In genomic region chr5:63951421-63951911, GRCm38 (mm10) we compare ENCODE assay signal across 8 mouse cellular contexts. TPM values are rescaled to one million over a fixed set of nuclear protein-coding genes. Genes with fewer than 3 reads are reported as not detected.
DNase-seq lines count a peak whose midpoint lies in the region; ATAC-seq and TF ChIP-seq lines count a peak whose summit lies in the region.

No protein-coding gene starts in this region.

- H3K9me3 ChIP-seq in heart, embryonic 12.5 days (replicated peaks): no peaks in the 10 kb centered on the region
- H3K9me3 ChIP-seq in hindbrain, embryonic 12.5 days (replicated peaks): no peaks in the 10 kb centered on the region

- H3K27me3 ChIP-seq in heart, embryonic 12.5 days (replicated peaks): no peaks in the 10 kb centered on the region
- H3K27me3 ChIP-seq in hindbrain, embryonic 12.5 days: no peaks in the 10 kb centered on the region

- TF ChIP-seq POLR2A in brain, embryonic 14.5 days (IDR thresholded peaks at IDR 0.05; ENCODE audit: borderline replicate concordance, extremely low read depth, insufficient read depth, insufficient read length, poor library complexity, severe bottlenecking): no peak

- TF ChIP-seq CTCF in brain, embryonic 14.5 days (IDR thresholded peaks at IDR 0.05; ENCODE audit: borderline replicate concordance, extremely low read depth, insufficient read depth, insufficient read length): no peak

- no peak overlapping the region for H3K9ac ChIP-seq in heart, embryonic 12.5 days
- H3K9ac ChIP-seq in hindbrain, embryonic 12.5 days: no peak overlapping the region

- peak overlapping the region; percentile 47; the same call in 1 of the 2 replicates for H3K27ac ChIP-seq in heart, embryonic 12.5 days (ENCODE audit: poor library complexity, severe bottlenecking)
- H3K27ac ChIP-seq in hindbrain, embryonic 12.5 days: no peak overlapping the region

- H3K4me1 ChIP-seq in heart, embryonic 12.5 days (replicated peaks): peaks cover 22% of the 10 kb centered on the region
- H3K4me1 ChIP-seq in hindbrain, embryonic 12.5 days: peaks cover 11% of the 10 kb centered on the region

- ATAC-seq in heart, embryonic 12.5 days (ENCODE audit: insufficient number of reproducible peaks, low FRiP score): peak; percentile 78
- no peak for ATAC-seq in hindbrain, embryonic 12.5 days (ENCODE audit: low FRiP score)

- peak; percentile 64 to 65 for DNase-seq in cerebellum, adult 18-20 months
- no peak for DNase-seq in cerebellum, adult 8-10 months
- peak; percentile 16 for DNase-seq in brain, embryonic 14.5 days (ENCODE audit: low read depth)
- peak; percentile 74 for DNase-seq in kidney, postnatal 14 days
- DNase-seq in Muller cell, postnatal 12 days (ENCODE audit: inconsistent ontology term): no peak
- DNase-seq in embryo, embryonic 11 days: no peak

- WGBS in heart, embryonic 12.5 days: 65% methylated on average over 11 of the region's 11 CpGs
- 88% methylated on average over 11 of the region's 11 CpGs for WGBS in hindbrain, embryonic 12.5 days

- H3K4me2 ChIP-seq in heart, embryonic 12.5 days: peak overlapping the region; percentile 22; the same call in 1 of the 2 replicates
- no peak overlapping the region for H3K4me2 ChIP-seq in hindbrain, embryonic 12.5 days (replicated peaks)

- no peak overlapping the region for H3K4me3 ChIP-seq in heart, embryonic 12.5 days
- H3K4me3 ChIP-seq in hindbrain, embryonic 12.5 days: no peak overlapping the region

- no peaks in the 10 kb centered on the region for H3K36me3 ChIP-seq in heart, embryonic 12.5 days
- H3K36me3 ChIP-seq in hindbrain, embryonic 12.5 days: no peaks in the 10 kb centered on the region

RNA-seq across cellular contexts. Expression of gene Rell1, which starts 17.2 kb away (rescaled TPM):
- 8.0 and 8.1 TPM in 2 replicates for polyA plus RNA-seq in brain, embryonic 14.5 days (2012; rRNA removed)
- 8.5 and 10.1 TPM in 2 replicates for polyA plus RNA-seq in heart, embryonic 12.5 days (2016; fragmentation: Nextera tagmentation; extraction: Ambion mirVana)
- polyA plus RNA-seq in hindbrain, embryonic 12.5 days (2016; fragmentation: Nextera tagmentation; extraction: Ambion mirVana): 15.5 and 15.6 TPM in 2 replicates

Comparison
In these comparisons a context has a peak if more than half of its experiments do, and no peak if none do; other contexts are left out.
1. DNase-seq: peak in cerebellum, adult 18-20 months (2 of 2), brain, embryonic 14.5 days (single experiment) and kidney, postnatal 14 days (single experiment); none in cerebellum, adult 8-10 months (single experiment), Muller cell, postnatal 12 days (single experiment) and embryo, embryonic 11 days (single experiment).